Comparison of ENCODE assay signal across 25 mouse cellular contexts in the genomic region with DNA sequence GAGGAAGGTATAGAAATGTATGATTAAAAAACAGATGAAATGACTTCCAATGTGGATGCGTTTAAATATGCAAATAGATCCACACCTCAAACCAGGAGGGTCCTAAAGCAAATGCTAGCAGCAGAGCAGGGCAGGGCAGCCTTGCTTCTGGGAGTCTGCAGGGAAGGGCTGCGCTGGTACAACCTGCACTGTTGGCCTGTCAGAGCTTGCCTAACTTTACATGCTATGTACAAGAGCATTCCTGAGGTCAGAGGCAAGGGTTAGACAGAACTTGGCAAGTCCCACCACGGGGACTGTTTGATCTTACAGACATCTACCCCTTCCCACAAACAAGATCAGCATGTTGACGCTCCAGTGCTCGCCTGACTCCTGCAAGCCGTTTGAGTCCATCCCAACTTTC.
"Had no signal": no experiment of that assay in that cellular context is flagged by ENCODE, and none has a peak within 500 bp of the region (broad histone marks: within the 10 kb centered on the region; RNA-seq: fewer than 3 reads in every experiment).

No protein-coding gene starts in this region.

- H3K27ac ChIP-seq: heart, adult 2 months; heart, embryonic 13.5 days; heart, embryonic 15.5 days; hindbrain, embryonic 10.5 days; hindbrain, embryonic 12.5 days; hindbrain, embryonic 14.5 days; intestine, embryonic 15.5 days; layer of hippocampus, adult 2 months; left cerebral cortex, adult 2 months; limb, embryonic 13.5 days; limb, embryonic 15.5 days had no signal

- H3K4me3 ChIP-seq: heart, adult 2 months; heart, embryonic 13.5 days; heart, embryonic 15.5 days; hindbrain, embryonic 10.5 days; hindbrain, embryonic 12.5 days; intestine, embryonic 15.5 days; layer of hippocampus, adult 2 months; left cerebral cortex, adult 2 months; limb, embryonic 13.5 days; limb, embryonic 15.5 days had no signal

- DNase-seq: gastrocnemius, postnatal 14 days; gastrocnemius, postnatal 36 days; heart, adult 11 months; heart, adult 2 months; heart, postnatal 4 days; kidney, adult 18-20 months; kidney, adult 8-10 months; kidney, postnatal 10 days; kidney, postnatal 25 days; kidney, postnatal 4 days; left cerebral cortex, postnatal 4 days had no signal

- H3K9me3 ChIP-seq: heart, embryonic 13.5 days; heart, embryonic 15.5 days; hindbrain, embryonic 10.5 days; hindbrain, embryonic 12.5 days; intestine, embryonic 15.5 days; limb, embryonic 13.5 days; limb, embryonic 15.5 days had no signal

- H3K27me3 ChIP-seq: heart, embryonic 13.5 days; heart, embryonic 15.5 days; hindbrain, embryonic 12.5 days; intestine, embryonic 15.5 days; limb, embryonic 13.5 days; limb, embryonic 15.5 days had no signal

- H3K4me2 ChIP-seq: heart, embryonic 11.5 days; heart, embryonic 13.5 days; heart, embryonic 15.5 days; hindbrain, embryonic 12.5 days; hindbrain, embryonic 14.5 days; intestine, embryonic 15.5 days; limb, embryonic 13.5 days; limb, embryonic 15.5 days had no signal

- H3K9ac ChIP-seq: heart, embryonic 13.5 days; heart, embryonic 15.5 days; hindbrain, embryonic 12.5 days; hindbrain, embryonic 14.5 days; intestine, embryonic 15.5 days; limb, embryonic 13.5 days; limb, embryonic 15.5 days had no signal

- H3K4me1 ChIP-seq: heart, embryonic 13.5 days; heart, embryonic 15.5 days; hindbrain, embryonic 10.5 days; hindbrain, embryonic 12.5 days; intestine, embryonic 15.5 days; limb, embryonic 13.5 days; limb, embryonic 15.5 days had no signal

- ATAC-seq: hindbrain, embryonic 16.5 days; inflammation-experienced regulatory T-cells, adult 6 months; intestine, embryonic 15.5 days; intestine, postnatal 0 days had no signal
